Mouse (Mus musculus) cortical plate, adult 2 months (tissue): Measurements from ENCODE around the gene Sv2b. TPM values are rescaled to one million over a fixed set of nuclear protein-coding genes. Genes with fewer than 3 reads are reported as not detected.
A peak's percentile ranks its signal among the peaks of the same experiment; 100 is the strongest.

ENCODE experiments used
- H3K27ac ChIP-seq: fragments of 200-500 bp; 2 replicates; pipeline ENCODE4 v1.5.1; 2012; ENCODE audit warnings: low read length, control low read depth, inconsistent platforms; ENCODE audit not compliant: insufficient read depth
- H3K4me1 ChIP-seq: fragments of 200-500 bp; 2 replicates; pipeline ENCODE4 v1.6.1; 2011; ENCODE audit warnings: low read length; ENCODE audit not compliant: control insufficient read depth, insufficient read depth
- H3K4me3 ChIP-seq: fragments of 200-500 bp; 2 replicates; pipeline ENCODE4 v1.5.1; 2011; ENCODE audit warnings: mild to moderate bottlenecking, low read length, control low read depth; ENCODE audit not compliant: insufficient read depth
- CTCF ChIP-seq: fragments of 200-500 bp; IDR thresholded peaks from 2 replicates; pipeline ENCODE4 v1.5.1; 2011; ENCODE audit warnings: mild to moderate bottlenecking, control low read depth, low read length; ENCODE audit not compliant: insufficient read depth; ENCODE audit errors: extremely low read depth
- POLR2A ChIP-seq: fragments of 200-500 bp; IDR thresholded peaks from 2 replicates; pipeline ENCODE4 v1.6.1; 2011; ENCODE audit warnings: mild to moderate bottlenecking, low read length, control low read depth; ENCODE audit not compliant: insufficient read depth; ENCODE audit errors: extremely low read depth
- polyA plus RNA-seq: library from polyadenylated mRNA; depleted of rRNA; stranded (reverse); fragments of >200 nt; gene quantifications from 2 replicates; pipeline ENCODE4 v1.2.3, GENCODE M21; 2012

Gene Sv2b
- polyA plus RNA-seq, 1 experiment, result 168 TPM

DNA sequence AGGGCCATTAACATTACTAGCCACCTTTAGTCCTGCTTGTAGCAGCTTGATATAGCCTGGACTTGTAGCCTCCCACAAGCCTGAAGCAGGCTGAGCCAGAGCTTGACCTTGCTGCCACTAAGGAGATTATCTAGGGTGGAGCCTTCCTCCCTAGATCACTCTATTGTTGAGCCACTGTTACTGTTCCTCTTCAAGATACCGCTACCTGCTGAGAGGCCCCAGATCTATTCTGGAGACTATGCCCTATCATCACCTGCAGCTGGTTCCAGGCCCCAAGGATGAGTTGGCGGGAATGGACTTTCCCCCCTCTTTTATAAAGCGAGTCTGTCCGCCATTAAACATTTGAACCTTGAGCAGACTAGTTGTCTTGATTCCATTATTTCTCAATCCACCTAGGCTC, 181.0 kb downstream of the Sv2b start:
- no peak overlapping the region for H3K27ac ChIP-seq
- no peak overlapping the region for H3K4me3 ChIP-seq
- no peak for TF ChIP-seq POLR2A
- TF ChIP-seq CTCF, result no peak
- no peaks in the 10 kb centered on the region for H3K4me1 ChIP-seq

DNA sequence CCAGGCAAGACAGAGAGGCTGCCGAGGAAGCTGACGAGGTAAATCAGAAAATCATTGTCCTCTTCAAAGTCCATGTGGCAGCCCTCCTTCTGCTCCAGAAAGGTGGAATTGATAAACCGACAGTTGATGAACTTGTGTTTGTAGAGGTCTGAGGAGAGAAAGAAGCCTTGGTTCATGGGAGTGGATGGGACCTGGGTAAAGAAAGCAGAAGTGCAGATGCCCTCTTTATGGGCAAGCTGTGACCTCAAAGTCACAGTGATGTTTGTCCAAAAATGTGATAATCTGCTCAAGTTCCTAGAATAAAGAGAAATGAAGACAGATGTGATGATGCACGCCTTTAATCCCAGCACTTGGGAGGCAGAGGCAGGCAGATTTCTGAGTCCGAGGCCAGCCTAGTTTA, 185.0 kb downstream of the Sv2b start:
- no peak overlapping the region for H3K27ac ChIP-seq
- H3K4me1 ChIP-seq, result no peaks in the 10 kb centered on the region
- no peak overlapping the region for H3K4me3 ChIP-seq
- TF ChIP-seq POLR2A (no peak), CTCF (no peak)

DNA sequence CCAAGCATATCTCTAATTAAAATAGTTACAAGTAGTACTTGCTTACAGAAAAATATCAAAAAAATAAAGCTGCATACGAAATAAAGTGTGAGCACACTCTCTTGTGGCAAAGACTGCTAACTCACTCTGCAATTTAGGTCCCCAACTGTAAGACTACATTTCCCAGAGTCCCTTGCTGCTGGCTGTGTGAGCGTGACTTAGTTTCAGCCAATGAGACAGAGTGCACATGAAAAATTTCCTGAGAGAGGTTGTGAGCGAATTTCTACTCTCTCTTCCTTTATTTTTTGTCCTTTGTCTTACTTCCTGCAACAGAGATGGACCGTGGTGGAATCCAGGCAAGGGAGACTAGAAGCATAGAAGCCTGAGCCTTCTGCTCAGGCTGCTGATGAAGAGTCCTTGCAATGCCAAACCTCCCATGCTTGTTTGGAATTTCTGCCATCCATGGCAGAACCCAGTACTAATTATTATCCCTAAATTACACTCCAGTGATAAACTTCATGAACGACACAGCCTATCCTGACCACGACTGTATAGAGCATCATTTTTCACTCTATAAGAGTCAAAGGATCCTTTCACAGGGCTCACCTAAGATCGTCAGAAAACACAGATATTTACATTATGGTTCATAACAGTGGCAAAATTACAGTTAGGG, 190.9 kb downstream of the Sv2b start:
- H3K4me1 ChIP-seq, result no peaks in the 10 kb centered on the region
- H3K4me3 ChIP-seq, result no peak overlapping the region
- TF ChIP-seq POLR2A, result no peak
- TF ChIP-seq CTCF, result no peak
- no peak overlapping the region for H3K27ac ChIP-seq

DNA sequence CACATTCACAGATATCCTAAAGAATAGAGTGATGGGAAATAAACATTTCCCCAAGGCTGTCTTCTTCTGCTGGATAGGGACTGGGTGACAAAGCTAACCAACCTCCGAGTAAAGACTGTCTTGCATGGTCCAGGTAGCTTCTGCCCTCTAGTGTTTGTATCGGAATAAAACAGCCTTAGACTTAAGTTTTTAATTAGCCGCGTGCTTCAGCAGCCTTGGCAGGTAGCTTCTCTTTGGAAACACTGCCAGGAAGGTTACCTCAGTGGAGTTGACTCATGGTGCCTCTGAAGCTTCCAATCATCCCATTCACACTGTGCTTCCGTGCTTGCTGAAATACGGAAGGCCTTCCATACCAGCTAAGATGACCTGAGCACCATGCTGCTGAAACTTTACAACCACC, 198.4 kb downstream of the Sv2b start:
- TF ChIP-seq POLR2A, result no peak
- peak; percentile 69; the same call in 1 of the 2 replicates for TF ChIP-seq CTCF
- no peaks in the 10 kb centered on the region; the same call in 1 of the 2 replicates for H3K4me1 ChIP-seq
- H3K27ac ChIP-seq, result no peak overlapping the region
- no peak overlapping the region for H3K4me3 ChIP-seq

DNA sequence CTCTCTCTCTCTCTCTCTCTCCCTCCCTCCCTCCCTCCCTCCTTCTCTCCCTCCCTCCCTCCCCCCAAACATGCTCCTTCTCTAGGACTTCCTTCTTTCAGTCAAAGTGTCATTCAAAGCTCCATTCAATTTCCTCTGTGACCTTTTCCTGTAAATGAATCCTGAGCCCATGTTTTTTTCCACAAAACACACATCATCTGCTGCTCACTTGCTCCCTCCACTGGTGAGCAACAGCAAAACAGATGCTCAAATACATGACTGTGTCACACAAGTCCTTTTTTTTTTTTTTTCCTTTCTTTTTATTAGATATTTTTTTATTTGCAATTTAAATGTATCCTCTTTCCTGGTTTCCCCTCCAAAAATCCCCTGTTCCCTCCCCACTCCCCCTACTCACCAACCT, 201.6 kb downstream of the Sv2b start:
- peak; percentile 50; the same call in 1 of the 2 replicates for TF ChIP-seq CTCF
- TF ChIP-seq POLR2A, result no peak
- H3K27ac ChIP-seq, result no peak overlapping the region
- no peaks in the 10 kb centered on the region for H3K4me1 ChIP-seq
- no peak overlapping the region for H3K4me3 ChIP-seq

GRCm38 (mm10) chr7:75103900-75104299, 205.2 kb downstream of the Sv2b start:
- TF ChIP-seq POLR2A, result no peak
- no peak for TF ChIP-seq CTCF
- H3K4me1 ChIP-seq, result no peaks in the 10 kb centered on the region
- no peak overlapping the region for H3K4me3 ChIP-seq
- no peak overlapping the region for H3K27ac ChIP-seq

- H3K4me1 ChIP-seq, result no peaks in the 10 kb centered on the region
- H3K27ac ChIP-seq, result no peak overlapping the region
- TF ChIP-seq CTCF (no peak), POLR2A (peak; percentile 9; the same call in 1 of the 2 replicates)
- H3K4me3 ChIP-seq, result no peak overlapping the region
Observed at GRCm38 (mm10) chr7:75102536-75103332, 206.3 kb downstream of the Sv2b start.

- Histone ChIP-seq H3K4me1 (peaks cover 3% of the 10 kb centered on the region; the same call in 1 of the 2 replicates), H3K4me3 (no peak overlapping the region)
Observed at GRCm38 (mm10) chr7:75085473-75085872, 223.6 kb downstream of the Sv2b start.

DNA sequence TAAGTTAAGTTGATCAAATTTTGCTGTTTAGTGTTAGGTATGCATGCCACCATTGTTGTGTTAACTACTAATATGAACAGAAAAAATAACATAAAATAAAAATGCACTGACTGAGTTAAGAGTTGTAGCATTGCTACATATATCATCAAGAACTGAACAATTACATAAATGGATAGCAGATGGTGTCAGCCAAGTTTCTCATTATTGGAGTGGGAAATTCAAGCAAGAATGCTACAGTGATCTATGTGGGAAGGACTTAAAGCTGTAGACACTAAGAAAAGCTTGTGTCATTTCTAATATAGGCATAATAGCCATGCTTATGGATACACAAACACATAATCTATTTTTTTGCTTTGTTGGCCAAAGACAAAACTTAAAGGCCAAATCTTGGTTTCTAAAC, 228.9 kb downstream of the Sv2b start:
- H3K27ac ChIP-seq, result no peak overlapping the region
- no peak overlapping the region for H3K4me3 ChIP-seq
- no peak for TF ChIP-seq CTCF
- TF ChIP-seq POLR2A, result no peak
- H3K4me1 ChIP-seq, result peaks cover 5% of the 10 kb centered on the region; the same call in 1 of the 2 replicates

More at GRCm38 (mm10) chr7:75085473-75085872, 223.6 kb downstream of the Sv2b start:
- TF ChIP-seq CTCF, result no peak
- TF ChIP-seq POLR2A, result no peak
- H3K27ac ChIP-seq, result no peak overlapping the region
